Mouse (Mus musculus): ENCODE measurements around the gene Ttf1. TPM values are rescaled to one million over a fixed set of nuclear protein-coding genes. Genes with fewer than 3 reads are reported as not detected.

The Ttf1 gene
- polyA plus RNA-seq, 1 experiment from 2014 or later: 6.0 TPM

- ATAC-seq (ENCODE audit: low FRiP score): no peak
- H3K27me3 ChIP-seq (ENCODE audit: control insufficient read depth, insufficient read depth, low read length): peaks cover 10% of the 10 kb centered on the region
- no peak overlapping the region for H3K27ac ChIP-seq
- DNase-seq (ENCODE audit: low spot score): no peak
- H3K9ac ChIP-seq: no peak overlapping the region
- H3K4me3 ChIP-seq (replicated peaks; ENCODE audit: low read length): no peak overlapping the region
- peaks cover 22% of the 10 kb centered on the region for H3K4me1 ChIP-seq (replicated peaks; ENCODE audit: control insufficient read depth, insufficient read depth, low read length)
- 40% methylated on average over 20 of the region's 20 CpGs for WGBS
- no peaks in the 10 kb centered on the region for H3K36me3 ChIP-seq (replicated peaks; ENCODE audit: control insufficient read depth, insufficient read depth)
- no peak overlapping the region for H3K4me2 ChIP-seq (replicated peaks)
- no peaks in the 10 kb centered on the region for H3K9me3 ChIP-seq (ENCODE audit: control insufficient read depth, low read length)
These were observed 25.3 kb upstream of the Ttf1 start for GRCm38 (mm10) chr2:29034542-29035475.

GRCm38 (mm10) chr2:29035698-29036097, 24.4 kb upstream of the Ttf1 start:
- DNase-seq (ENCODE audit: low spot score) (no peak), ATAC-seq (ENCODE audit: low FRiP score) (no peak)
- Histone ChIP-seq H3K4me3 (replicated peaks; ENCODE audit: low read length) (no peak overlapping the region), H3K4me1 (replicated peaks; ENCODE audit: control insufficient read depth, insufficient read depth, low read length) (0 out of 2 replicates have a peak, but pooled peaks cover 16% of the 10 kb centered on the region), H3K9ac (no peak overlapping the region), H3K27ac (no peak overlapping the region), H3K4me2 (replicated peaks) (no peak overlapping the region), H3K9me3 (ENCODE audit: control insufficient read depth, low read length) (no peaks in the 10 kb centered on the region), H3K27me3 (ENCODE audit: control insufficient read depth, insufficient read depth, low read length) (peaks cover 10% of the 10 kb centered on the region), H3K36me3 (replicated peaks; ENCODE audit: control insufficient read depth, insufficient read depth) (no peaks in the 10 kb centered on the region)
- WGBS: 49% methylated on average over 8 of the region's 8 CpGs

- DNase-seq (ENCODE audit: low spot score) (no peak), ATAC-seq (ENCODE audit: low FRiP score) (no peak)
- H3K27me3 ChIP-seq (ENCODE audit: control insufficient read depth, insufficient read depth, low read length): peaks cover 23% of the 10 kb centered on the region
- no peak overlapping the region for H3K9ac ChIP-seq
- 0 out of 2 replicates have a peak, but pooled peaks cover 12% of the 10 kb centered on the region for H3K4me1 ChIP-seq (replicated peaks; ENCODE audit: control insufficient read depth, insufficient read depth, low read length)
- H3K27ac ChIP-seq: peak overlapping the region; percentile 17; the same call in 1 of the 2 replicates
- H3K9me3 ChIP-seq (ENCODE audit: control insufficient read depth, low read length): no peaks in the 10 kb centered on the region
- H3K36me3 ChIP-seq (replicated peaks; ENCODE audit: control insufficient read depth, insufficient read depth): no peaks in the 10 kb centered on the region
- WGBS: 27% methylated on average over 5 of the region's 5 CpGs
- H3K4me3 ChIP-seq (replicated peaks; ENCODE audit: low read length): no peak overlapping the region
- H3K4me2 ChIP-seq (replicated peaks): no peak overlapping the region
These were observed 20.3 kb upstream of the Ttf1 start for GRCm38 (mm10) chr2:29039741-29040140.

GRCm38 (mm10) chr2:29040594-29041476, 19.2 kb upstream of the Ttf1 start:
- peak overlapping the region; percentile 23; the same call in 1 of the 2 replicates for H3K27ac ChIP-seq
- no peak overlapping the region for H3K4me3 ChIP-seq (replicated peaks; ENCODE audit: low read length)
- no peaks in the 10 kb centered on the region for H3K9me3 ChIP-seq (ENCODE audit: control insufficient read depth, low read length)
- peaks cover 27% of the 10 kb centered on the region for H3K27me3 ChIP-seq (ENCODE audit: control insufficient read depth, insufficient read depth, low read length)
- H3K36me3 ChIP-seq (replicated peaks; ENCODE audit: control insufficient read depth, insufficient read depth): no peaks in the 10 kb centered on the region
- whole genome bisulfite sequencing: 5% methylated on average over 18 of the region's 18 CpGs
- ATAC-seq (ENCODE audit: low FRiP score) (peak; percentile 46; the same call in 1 of the 2 replicates), DNase-seq (ENCODE audit: low spot score) (no peak)
- no peak overlapping the region for H3K9ac ChIP-seq
- H3K4me1 ChIP-seq (replicated peaks; ENCODE audit: control insufficient read depth, insufficient read depth, low read length): 0 out of 2 replicates have a peak, but pooled peaks cover 13% of the 10 kb centered on the region
- H3K4me2 ChIP-seq (replicated peaks): no peak overlapping the region

- Histone ChIP-seq H3K4me1 (replicated peaks; ENCODE audit: control insufficient read depth, insufficient read depth, low read length) (peaks cover 17% of the 10 kb centered on the region), H3K36me3 (replicated peaks; ENCODE audit: control insufficient read depth, insufficient read depth) (no peaks in the 10 kb centered on the region), H3K4me2 (replicated peaks) (no peak overlapping the region), H3K4me3 (replicated peaks; ENCODE audit: low read length) (no peak overlapping the region), H3K27me3 (ENCODE audit: control insufficient read depth, insufficient read depth, low read length) (peaks cover 23% of the 10 kb centered on the region), H3K9me3 (ENCODE audit: control insufficient read depth, low read length) (no peaks in the 10 kb centered on the region), H3K9ac (no peak overlapping the region), H3K27ac (peak overlapping the region; percentile 23; the same call in 1 of the 2 replicates)
- no peak for ATAC-seq (ENCODE audit: low FRiP score)
- 26% methylated on average over 8 of the region's 8 CpGs for WGBS
- no peak for DNase-seq (ENCODE audit: low spot score)
These were observed 18.6 kb upstream of the Ttf1 start for GRCm38 (mm10) chr2:29041477-29041768.

- 90% methylated on average over 5 of the region's 5 CpGs for WGBS
- Histone ChIP-seq H3K4me2 (replicated peaks) (no peak overlapping the region), H3K9me3 (ENCODE audit: control insufficient read depth, low read length) (no peaks in the 10 kb centered on the region), H3K36me3 (replicated peaks; ENCODE audit: control insufficient read depth, insufficient read depth) (no peaks in the 10 kb centered on the region), H3K27ac (0 out of 2 replicates have a peak overlapping the region, but pooled peaks have one; percentile 23), H3K4me1 (replicated peaks; ENCODE audit: control insufficient read depth, insufficient read depth, low read length) (peaks cover 17% of the 10 kb centered on the region), H3K27me3 (ENCODE audit: control insufficient read depth, insufficient read depth, low read length) (peaks cover 20% of the 10 kb centered on the region), H3K9ac (no peak overlapping the region), H3K4me3 (replicated peaks; ENCODE audit: low read length) (no peak overlapping the region)
- ATAC-seq (ENCODE audit: low FRiP score) (no peak), DNase-seq (ENCODE audit: low spot score) (no peak)
These were observed 17.9 kb upstream of the Ttf1 start for GRCm38 (mm10) chr2:29042124-29042523.

- no peak for ATAC-seq (ENCODE audit: low FRiP score)
- 6% methylated on average over 16 of the region's 16 CpGs for WGBS
- peak overlapping the region; percentile 28 for H3K4me2 ChIP-seq (replicated peaks)
These were observed 13.9 kb upstream of the Ttf1 start for GRCm38 (mm10) chr2:29046151-29046550.

GRCm38 (mm10) chr2:29051932-29052331, 8.1 kb upstream of the Ttf1 start:
- Histone ChIP-seq H3K9me3 (ENCODE audit: control insufficient read depth, low read length) (no peaks in the 10 kb centered on the region), H3K4me2 (replicated peaks) (no peak overlapping the region), H3K9ac (no peak overlapping the region), H3K36me3 (replicated peaks; ENCODE audit: control insufficient read depth, insufficient read depth) (no peaks in the 10 kb centered on the region), H3K4me3 (replicated peaks; ENCODE audit: low read length) (no peak overlapping the region), H3K27me3 (ENCODE audit: control insufficient read depth, insufficient read depth, low read length) (peaks cover 29% of the 10 kb centered on the region), H3K4me1 (replicated peaks; ENCODE audit: control insufficient read depth, insufficient read depth, low read length) (peaks cover 8% of the 10 kb centered on the region; the same call in 1 of the 2 replicates), H3K27ac (no peak overlapping the region)
- ATAC-seq (ENCODE audit: low FRiP score) (no peak), DNase-seq (ENCODE audit: low spot score) (no peak)
- 55% methylated on average over 5 of the region's 5 CpGs for WGBS

More at GRCm38 (mm10) chr2:29046151-29046550, 13.9 kb upstream of the Ttf1 start:
- Histone ChIP-seq H3K27me3 (ENCODE audit: control insufficient read depth, insufficient read depth, low read length) (peaks cover 28% of the 10 kb centered on the region), H3K27ac (no peak overlapping the region), H3K36me3 (replicated peaks; ENCODE audit: control insufficient read depth, insufficient read depth) (no peaks in the 10 kb centered on the region), H3K9ac (no peak overlapping the region), H3K9me3 (ENCODE audit: control insufficient read depth, low read length) (no peaks in the 10 kb centered on the region), H3K4me1 (replicated peaks; ENCODE audit: control insufficient read depth, insufficient read depth, low read length) (peaks cover 10% of the 10 kb centered on the region), H3K4me3 (replicated peaks; ENCODE audit: low read length) (no peak overlapping the region)
- no peak for DNase-seq (ENCODE audit: low spot score)

GRCm38 (mm10) chr2:29052943-29053454, 7.1 kb upstream of the Ttf1 start:
- 29% methylated on average over 4 of the region's 4 CpGs for WGBS
- H3K9ac ChIP-seq: no peak overlapping the region
- peaks cover 36% of the 10 kb centered on the region for H3K27me3 ChIP-seq (ENCODE audit: control insufficient read depth, insufficient read depth, low read length)
- H3K4me2 ChIP-seq (replicated peaks): no peak overlapping the region
- DNase-seq (ENCODE audit: low spot score) (peak; percentile 83), ATAC-seq (ENCODE audit: low FRiP score) (peak; percentile 21; the same call in 1 of the 2 replicates)
- H3K36me3 ChIP-seq (replicated peaks; ENCODE audit: control insufficient read depth, insufficient read depth): no peaks in the 10 kb centered on the region
- peaks cover 8% of the 10 kb centered on the region; the same call in 1 of the 2 replicates for H3K4me1 ChIP-seq (replicated peaks; ENCODE audit: control insufficient read depth, insufficient read depth, low read length)
- H3K27ac ChIP-seq: no peak overlapping the region
- H3K9me3 ChIP-seq (ENCODE audit: control insufficient read depth, low read length): no peaks in the 10 kb centered on the region
- no peak overlapping the region for H3K4me3 ChIP-seq (replicated peaks; ENCODE audit: low read length)
